Mouse (Mus musculus) megakaryocyte, adult 5-6 weeks (primary cell): ENCODE measurements around the gene Atp5f1. TPM values are rescaled to one million over a fixed set of nuclear protein-coding genes. Genes with fewer than 3 reads are reported as not detected.

Source experiments
- ATAC-seq: 2 replicates; pipeline ENCODE4 v1.8.0; 2016; ENCODE audit warnings: mild to moderate bottlenecking, inconsistent platforms; ENCODE audit not compliant: poor library complexity, severe bottlenecking
- total RNA-seq, 2 experiments: library from RNA; stranded (forward) in 1 of 2; stranded (reverse) in 1 of 2; fragments of 153-499, 151-499 nt in 1 of 2; fragments of 221-1000, 200-1000 nt in 1 of 2; gene quantifications; 2 replicates each; pipeline versions ENCODE4 v1.2.3 to v1.2.4; 2015 to 2017

Atp5f1 gene
- total RNA-seq, 2 experiments from 2014 or later, result 475 to 520 TPM

- peak; percentile 67 for ATAC-seq
Measured at GRCm38 (mm10) chr3:105900716-105901115, 59.2 kb downstream of the Atp5f1 start.

GRCm38 (mm10) chr3:105900266-105900665 lies 59.6 kb downstream of the Atp5f1 start:
- ATAC-seq, result peak; percentile 19

DNA sequence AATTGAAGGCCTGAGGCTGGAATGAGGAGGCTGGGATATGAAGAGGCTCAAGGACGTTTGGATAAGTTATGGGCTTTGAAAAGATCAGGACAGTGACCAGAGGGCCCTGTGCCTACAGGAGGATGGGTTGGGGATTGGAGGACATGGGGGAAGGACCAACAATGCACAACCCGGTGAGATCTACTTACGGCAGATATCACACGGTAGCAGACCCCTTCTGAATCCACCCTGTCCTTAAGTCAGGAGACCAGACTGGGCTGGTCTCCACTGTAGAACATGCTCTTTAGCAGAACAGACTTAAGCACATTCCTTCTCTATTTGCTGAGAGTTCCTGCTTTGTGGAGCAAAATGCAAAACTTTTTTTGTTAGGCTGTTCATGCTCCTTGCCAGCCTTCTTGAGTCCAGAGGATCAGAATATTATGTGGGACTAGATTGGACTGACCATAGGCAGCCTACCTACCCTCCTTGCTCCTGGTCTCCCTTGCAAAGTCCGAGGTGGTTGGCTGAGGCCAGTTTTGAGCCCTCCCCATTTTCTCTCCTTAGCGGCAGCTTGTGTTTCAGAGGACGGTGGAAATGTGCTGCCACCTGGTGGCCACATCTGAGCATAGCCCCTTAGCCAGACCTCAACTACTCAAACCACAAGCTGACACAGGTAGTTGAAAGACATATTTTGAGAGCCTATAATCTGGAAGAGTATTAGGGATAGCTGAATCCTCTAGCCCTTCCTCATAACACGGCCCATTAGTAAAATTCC lies 60.3 kb downstream of the Atp5f1 start:
- peak; percentile 38 for ATAC-seq

- ATAC-seq, result no peak
Measured at GRCm38 (mm10) chr3:105898861-105899260, 61.0 kb downstream of the Atp5f1 start.

DNA sequence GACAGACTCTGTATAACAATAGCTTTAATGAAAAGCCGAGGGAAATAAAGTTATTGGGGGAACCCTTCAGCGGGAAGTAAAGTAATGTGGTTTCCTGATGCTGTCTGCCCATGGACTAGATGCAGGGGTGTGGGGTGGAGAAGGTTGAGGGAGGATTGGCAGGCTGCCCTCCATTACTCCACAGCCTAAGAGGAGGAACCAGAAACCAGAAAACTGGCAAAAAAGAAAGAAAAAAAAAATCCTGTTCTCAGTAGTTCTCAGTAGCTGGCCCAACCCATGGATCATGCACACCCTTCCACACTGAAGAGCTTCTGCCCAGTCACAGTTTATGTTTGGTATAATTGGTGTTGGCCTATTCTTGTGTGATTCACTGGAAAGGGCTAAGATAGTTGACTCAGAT lies 61.6 kb downstream of the Atp5f1 start:
- ATAC-seq, result peak; percentile 13

DNA sequence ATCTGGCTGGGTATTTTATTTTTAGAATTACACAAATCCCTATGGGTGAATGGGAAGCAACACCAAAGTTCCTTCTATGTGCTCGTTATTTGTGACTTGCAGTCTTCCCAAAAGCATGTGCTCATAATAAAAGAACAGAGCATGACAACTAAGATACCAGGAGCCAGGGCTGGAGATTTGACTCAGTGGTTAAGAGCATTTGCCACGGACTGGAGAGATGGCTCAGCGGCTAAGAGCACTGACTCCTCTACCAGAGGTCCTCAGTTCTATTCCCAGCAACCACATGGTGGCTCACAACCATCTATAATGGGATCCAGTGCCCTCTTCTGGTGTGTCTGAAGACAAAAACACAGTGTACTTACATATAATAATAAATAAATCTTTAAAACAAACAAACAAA lies 63.1 kb downstream of the Atp5f1 start:
- no peak for ATAC-seq

DNA sequence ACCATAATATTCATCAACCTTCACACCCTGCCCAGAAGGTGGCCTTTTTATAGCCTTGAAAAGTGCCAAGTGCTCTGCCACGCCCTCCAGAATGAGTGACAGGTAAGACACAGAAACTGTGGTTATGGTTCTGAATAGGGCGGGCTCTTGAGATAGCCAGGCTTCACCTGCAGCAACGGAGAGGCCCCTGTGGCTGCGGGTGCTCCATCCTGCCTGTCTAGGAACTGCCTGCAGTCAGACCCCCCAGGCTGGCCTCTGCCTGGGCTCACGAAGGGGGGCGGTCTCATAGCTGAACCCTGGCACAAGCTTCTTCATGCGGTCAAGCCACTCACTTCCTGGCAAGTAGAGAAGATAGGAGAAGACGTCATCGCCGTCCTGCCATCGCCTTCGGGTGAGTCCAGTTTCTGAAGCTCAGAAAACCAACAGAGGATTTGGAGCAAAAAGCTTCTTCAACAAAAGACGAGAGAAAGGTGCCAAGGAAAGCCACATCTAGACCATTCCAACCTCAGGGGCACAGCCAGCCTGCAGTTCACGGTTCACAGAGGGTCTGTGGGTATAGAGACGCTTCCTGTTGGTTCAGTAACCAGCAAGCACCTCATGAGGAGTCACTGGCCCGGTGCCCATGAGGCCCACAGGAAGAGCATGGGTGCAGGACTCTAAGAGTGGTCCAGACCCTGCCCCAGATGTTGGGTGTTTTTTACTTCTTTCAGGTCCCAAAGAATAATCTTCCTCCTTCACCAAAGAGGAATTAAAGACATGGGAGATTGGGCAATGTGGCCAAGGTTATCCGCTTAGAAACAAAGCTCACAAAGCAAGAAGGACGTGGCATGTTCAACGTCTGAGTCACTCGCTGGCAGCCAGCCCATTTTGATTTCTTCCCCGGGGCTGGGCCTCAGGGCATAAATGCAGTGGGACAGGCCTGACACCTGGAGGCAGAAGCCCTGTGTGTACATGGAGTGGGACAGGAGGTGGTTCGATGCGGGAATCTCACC lies 65.0 kb downstream of the Atp5f1 start:
- ATAC-seq, result peak; percentile 53

DNA sequence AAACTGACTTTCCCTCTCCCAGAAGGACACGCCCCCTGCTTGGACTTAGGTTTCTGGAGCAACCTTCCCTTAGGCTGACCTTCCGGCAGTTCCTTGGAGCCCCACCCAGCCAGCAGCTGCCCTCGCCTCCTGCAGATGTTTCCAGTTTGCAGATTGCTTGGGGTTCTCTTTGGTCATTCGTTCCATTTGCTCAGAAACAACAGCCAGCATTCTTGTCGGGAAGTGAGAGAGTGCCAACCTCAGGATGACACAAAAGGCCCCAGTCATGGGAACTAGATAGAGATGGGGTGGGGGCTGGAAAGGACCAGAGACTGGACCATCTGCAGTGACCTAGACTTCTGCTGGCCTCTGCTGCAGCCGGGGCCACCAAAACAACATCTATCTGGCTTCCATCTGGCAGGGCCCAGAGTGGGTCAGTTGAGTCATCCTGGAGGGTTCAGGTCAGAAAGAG lies 65.9 kb downstream of the Atp5f1 start:
- no peak for ATAC-seq

Other genes starting within 250 kb of the Atp5f1 start
- gene Rap1a, start 158.8 kb downstream of the Atp5f1 start, total RNA-seq (2015), result 278 and 301 TPM in 2 replicates
- gene Rap1a, start 158.8 kb downstream of the Atp5f1 start, total RNA-seq (2017), result 210 and 223 TPM in 2 replicates
- gene Adora3, start 89.2 kb downstream of the Atp5f1 start, total RNA-seq (2015), result 12.7 and 15.0 TPM in 2 replicates
- gene Adora3, start 89.2 kb downstream of the Atp5f1 start, total RNA-seq (2017), result 6.4 and 6.5 TPM in 2 replicates
- 0.40 and 1.2 TPM in 2 replicates for gene Tmigd3, start 89.2 kb downstream of the Atp5f1 start, total RNA-seq (2015)
- 2.1 and 5.8 TPM in 2 replicates for gene Tmigd3, start 89.2 kb downstream of the Atp5f1 start, total RNA-seq (2017)
- gene I830077J02Rik, start 27.4 kb downstream of the Atp5f1 start, total RNA-seq (2015), result 126 and 132 TPM in 2 replicates
- 71.5 and 74.6 TPM in 2 replicates for gene I830077J02Rik, start 27.4 kb downstream of the Atp5f1 start, total RNA-seq (2017)
- gene Wdr77, start 730 bp downstream of the Atp5f1 start, total RNA-seq (2015), result 22.3 and 23.0 TPM in 2 replicates
- 11.8 and 14.0 TPM in 2 replicates for gene Wdr77, start 730 bp downstream of the Atp5f1 start, total RNA-seq (2017)
- gene Ovgp1, start 13.6 kb upstream of the Atp5f1 start, total RNA-seq (2015), result 6.0 and 18.8 TPM in 2 replicates
- gene Ovgp1, start 13.6 kb upstream of the Atp5f1 start, total RNA-seq (2017), result 3.0 and 5.4 TPM in 2 replicates
- gene Pifo, start 54.5 kb upstream of the Atp5f1 start, total RNA-seq (2015), result not detected in 2 replicates
- gene Pifo, start 54.5 kb upstream of the Atp5f1 start, total RNA-seq (2017), result not detected in 2 replicates
- gene Chil5, start 72.7 kb upstream of the Atp5f1 start, total RNA-seq (2015), result 10.8 and 13.7 TPM in 2 replicates
- gene Chil5, start 72.7 kb upstream of the Atp5f1 start, total RNA-seq (2017), result 7.0 and 7.6 TPM in 2 replicates
- gene Chia1, start 153.1 kb upstream of the Atp5f1 start, total RNA-seq (2015), result not detected in 2 replicates
- gene Chia1, start 153.1 kb upstream of the Atp5f1 start, total RNA-seq (2017), result not detected in 2 replicates
- 2,315 and 2,335 TPM in 2 replicates for gene Chil3, start 207.5 kb upstream of the Atp5f1 start, total RNA-seq (2015)
- gene Chil3, start 207.5 kb upstream of the Atp5f1 start, total RNA-seq (2017), result 1,740 and 1,755 TPM in 2 replicates